Mouse (Mus musculus) erythroblast, embryonic 14.5 days (primary cell): Measurements from ENCODE around the gene Map3k4. TPM values are rescaled to one million over a fixed set of nuclear protein-coding genes. Genes with fewer than 3 reads are reported as not detected.
"Not testable (repeated sequence)": the region's sequence is repeated elsewhere in the genome, so short reads cannot be mapped to it uniquely, and the experiment has no call there.

ENCODE experiments used
- H3K27me3 ChIP-seq: 2 replicates; pipeline ENCODE4 v1.6.1; 2012; ENCODE audit warnings: inconsistent platforms; ENCODE audit not compliant: control insufficient read depth
- H3K36me3 ChIP-seq: 2 replicates; pipeline ENCODE4 v1.6.1; 2012; ENCODE audit warnings: mild to moderate bottlenecking, inconsistent platforms; ENCODE audit not compliant: control insufficient read depth
- H3K4me1 ChIP-seq: 2 replicates; pipeline ENCODE4 v1.6.1; 2012; ENCODE audit warnings: inconsistent platforms; ENCODE audit not compliant: control insufficient read depth
- H3K4me3 ChIP-seq: replicated peaks from 2 replicates; pipeline ENCODE3; 2012; ENCODE audit warnings: moderate library complexity, mild to moderate bottlenecking, inconsistent platforms
- H3K9me3 ChIP-seq: 2 replicates; pipeline ENCODE4 v1.6.1; 2012; ENCODE audit warnings: low read length, inconsistent platforms, mixed read lengths; ENCODE audit not compliant: control insufficient read depth
- GATA1 ChIP-seq: IDR thresholded peaks from 2 replicates; pipeline ENCODE4 v1.6.1; 2012; ENCODE audit warnings: low read length, inconsistent platforms, mixed read lengths
- TAL1 ChIP-seq: IDR thresholded peaks from 3 replicates; pipeline ENCODE4 v1.6.1; 2012; ENCODE audit warnings: low read length, inconsistent platforms, mixed read lengths
- polyA plus RNA-seq: library from polyadenylated mRNA; stranded (reverse); fragments of >175 nt; gene quantifications from 2 replicates; pipeline ENCODE4 v1.2.3, GENCODE M21; 2012

Map3k4 gene
- polyA plus RNA-seq, 1 experiment, result 0.93 TPM

DNA sequence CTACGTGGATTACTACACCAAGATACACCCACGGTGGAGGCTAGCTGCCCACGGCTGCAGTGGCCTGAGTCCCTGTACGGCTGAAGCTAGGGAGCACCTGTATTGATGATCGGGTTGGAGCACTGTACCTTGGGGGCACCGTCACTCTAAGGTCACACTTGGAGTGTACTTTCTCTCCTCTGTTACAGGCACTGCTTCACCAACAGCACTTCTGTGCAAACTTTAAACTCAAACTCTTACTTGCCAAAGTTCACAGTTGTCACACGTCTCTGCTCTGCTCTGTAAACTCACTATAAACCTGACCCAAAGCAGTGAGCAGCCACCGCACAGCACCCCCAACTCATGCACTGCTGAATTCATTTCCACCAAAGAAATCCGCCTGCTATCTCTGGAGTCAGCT, 9.1 kb downstream of the Map3k4 start:
- TF ChIP-seq GATA1 (no peak), TAL1 (no peak)
- no peaks in the 10 kb centered on the region for H3K9me3 ChIP-seq
- no peaks in the 10 kb centered on the region for H3K36me3 ChIP-seq
- peaks cover 10% of the 10 kb centered on the region for H3K4me1 ChIP-seq
- H3K4me3 ChIP-seq, result no peak overlapping the region
- H3K27me3 ChIP-seq, result no peaks in the 10 kb centered on the region

DNA sequence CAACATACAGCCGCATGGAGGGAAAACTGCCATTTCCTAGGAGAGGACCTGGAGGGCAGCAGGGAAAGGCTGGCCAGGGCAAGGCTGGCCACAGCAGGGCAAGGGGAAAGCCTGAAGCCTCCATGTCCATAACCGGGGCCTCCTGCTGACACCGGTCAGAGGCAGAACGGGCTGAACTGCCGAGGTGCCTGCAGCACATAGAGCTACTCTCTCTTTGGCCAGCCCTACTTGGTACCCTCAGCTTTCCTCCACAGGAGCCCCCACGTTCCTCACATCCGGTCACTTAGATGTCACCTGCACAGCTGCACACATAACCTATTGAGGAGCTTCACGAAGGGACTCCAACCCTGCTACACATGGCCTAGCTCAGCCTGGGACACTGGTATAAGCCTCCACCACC, 9.5 kb downstream of the Map3k4 start:
- no peaks in the 10 kb centered on the region for H3K36me3 ChIP-seq
- TF ChIP-seq TAL1, result no peak
- TF ChIP-seq GATA1, result no peak
- H3K9me3 ChIP-seq, result no peaks in the 10 kb centered on the region
- H3K4me3 ChIP-seq, result no peak overlapping the region
- no peaks in the 10 kb centered on the region for H3K27me3 ChIP-seq
- H3K4me1 ChIP-seq, result peaks cover 8% of the 10 kb centered on the region

DNA sequence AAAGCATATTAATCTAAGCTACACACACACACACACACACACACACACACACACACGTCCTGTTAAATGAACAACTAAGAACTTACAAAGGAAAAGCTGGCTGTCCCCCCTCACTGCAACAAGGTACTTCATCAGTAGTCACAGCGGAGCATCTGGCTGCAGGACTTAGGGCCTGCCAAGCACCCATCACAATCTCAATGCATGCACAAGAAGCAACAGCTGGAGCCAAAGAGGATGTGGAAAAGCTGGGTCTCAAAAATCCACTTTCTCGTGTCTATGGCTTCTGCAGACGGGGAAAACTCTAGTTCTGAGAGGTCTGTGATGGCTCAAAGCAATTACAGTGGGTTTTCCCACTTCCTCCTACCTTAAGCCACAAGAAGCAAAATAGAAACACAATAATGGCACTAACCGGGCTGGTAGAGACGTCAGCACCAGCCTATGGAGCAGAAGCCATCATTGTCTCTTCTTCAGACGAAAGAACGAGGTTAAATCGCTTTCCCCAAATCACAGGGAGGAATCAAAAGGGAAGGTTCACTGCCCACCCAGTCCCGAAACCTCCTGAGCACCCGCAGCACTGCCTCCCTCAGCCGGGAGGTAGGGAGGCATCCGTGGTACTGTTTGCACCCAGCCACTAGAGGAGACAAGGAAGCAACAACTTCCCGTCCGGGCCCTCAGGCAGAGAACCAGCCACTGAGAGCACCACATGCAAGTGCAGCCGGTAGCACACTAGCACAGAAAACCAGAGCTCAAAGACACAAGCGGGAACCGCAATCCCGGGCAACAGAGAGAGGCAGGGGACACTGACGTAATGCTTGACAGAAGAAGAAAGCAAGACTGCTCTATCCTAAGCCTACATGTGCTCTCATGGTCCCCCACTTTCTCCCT, 11.1 kb downstream of the Map3k4 start:
- Histone ChIP-seq H3K36me3 (no peaks in the 10 kb centered on the region), H3K9me3 (no peaks in the 10 kb centered on the region), H3K4me3 (no peak overlapping the region), H3K27me3 (no peaks in the 10 kb centered on the region), H3K4me1 (peaks cover 6% of the 10 kb centered on the region)
- TF ChIP-seq TAL1, result no peak
- no peak for TF ChIP-seq GATA1

DNA sequence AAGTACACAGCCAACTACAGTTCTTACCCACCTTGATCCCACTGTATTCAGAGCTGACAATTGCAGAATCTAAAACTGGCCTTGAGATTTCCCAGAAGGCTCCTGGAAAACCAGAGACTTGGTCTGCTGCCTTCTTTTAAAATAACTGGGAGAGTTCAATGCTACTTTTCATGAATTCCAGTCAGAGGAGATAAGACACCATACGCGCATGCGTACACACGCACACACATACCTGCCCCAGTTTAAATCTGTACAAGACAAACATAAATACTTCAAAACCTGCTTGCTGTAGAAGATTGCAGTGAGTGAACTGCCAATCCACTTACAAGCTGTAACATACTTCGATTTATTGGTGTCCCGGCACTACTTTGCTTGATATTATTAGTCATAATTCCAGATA, 13.9 kb downstream of the Map3k4 start:
- H3K4me1 ChIP-seq, result peaks cover 5% of the 10 kb centered on the region
- no peak overlapping the region for H3K4me3 ChIP-seq
- no peaks in the 10 kb centered on the region for H3K27me3 ChIP-seq
- H3K36me3 ChIP-seq, result no peaks in the 10 kb centered on the region
- TF ChIP-seq TAL1, result no peak
- no peak for TF ChIP-seq GATA1
- H3K9me3 ChIP-seq, result no peaks in the 10 kb centered on the region

DNA sequence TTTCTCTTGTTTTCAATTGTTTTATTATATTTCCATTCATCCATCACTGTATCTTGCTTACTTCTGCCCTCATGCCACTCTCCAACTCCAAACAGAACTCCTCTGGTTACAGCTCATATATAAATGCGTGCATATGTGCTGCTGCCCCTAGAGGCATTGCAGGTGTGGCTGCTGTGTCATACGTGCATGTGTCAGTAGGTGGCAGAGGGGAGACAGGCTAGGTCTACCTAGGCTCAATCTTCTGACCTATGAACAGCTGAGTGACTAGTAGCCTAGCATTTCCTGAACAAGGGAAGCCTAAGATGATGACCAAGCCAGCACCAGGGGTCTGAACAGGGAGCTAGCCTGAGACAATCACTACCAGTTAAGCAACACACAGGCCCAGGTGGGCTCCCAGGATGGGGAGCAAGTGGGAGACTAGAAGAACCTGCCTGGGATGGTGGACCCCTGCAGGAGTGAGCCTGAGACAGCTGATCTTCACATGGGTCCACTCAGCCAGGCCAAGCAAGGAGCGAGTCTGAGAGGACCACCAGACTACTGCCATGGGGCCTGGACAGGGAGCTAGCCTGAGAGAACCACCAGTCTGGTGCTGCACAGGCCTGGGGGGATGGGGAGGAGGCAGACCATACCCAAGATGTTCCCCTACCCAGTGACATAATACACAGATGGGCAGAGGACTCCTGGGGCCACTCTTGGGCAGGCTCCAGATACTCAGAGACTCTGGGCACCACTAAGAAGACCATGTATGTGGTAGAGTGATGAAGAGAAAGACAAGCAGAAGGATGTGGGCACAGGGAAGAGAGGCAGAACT, 17.5 kb downstream of the Map3k4 start:
- Histone ChIP-seq H3K36me3 (no peaks in the 10 kb centered on the region), H3K4me1 (peaks cover 7% of the 10 kb centered on the region), H3K27me3 (no peaks in the 10 kb centered on the region), H3K4me3 (no peak overlapping the region), H3K9me3 (no peaks in the 10 kb centered on the region)
- TF ChIP-seq GATA1, result no peak
- TF ChIP-seq TAL1, result no peak

DNA sequence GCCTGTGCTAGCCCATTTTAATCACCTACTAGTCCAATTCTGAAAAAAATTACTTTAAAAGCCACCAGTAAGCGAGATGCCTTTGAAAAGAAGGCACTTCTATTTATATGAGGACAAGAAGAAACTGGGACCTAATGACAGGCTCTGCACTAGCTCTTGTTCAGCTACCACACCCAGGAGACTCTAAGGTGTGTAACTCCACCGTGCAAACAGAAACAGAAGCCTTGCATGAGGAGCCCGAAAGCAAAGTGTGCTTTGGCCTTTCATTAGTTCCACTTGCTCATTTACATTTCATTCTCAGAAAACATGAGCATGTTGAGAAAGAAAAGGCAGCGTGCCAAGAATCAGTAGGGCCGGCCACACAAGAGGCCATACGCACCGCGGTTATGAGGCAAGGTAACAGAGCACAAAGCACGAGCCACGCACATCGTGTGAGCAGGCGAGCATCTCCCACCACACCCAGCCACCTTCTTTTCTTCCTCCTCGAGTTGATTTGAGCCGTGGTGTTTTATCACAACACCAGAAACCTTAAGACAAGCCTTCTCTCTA, 18.4 kb downstream of the Map3k4 start:
- Histone ChIP-seq H3K9me3 (no peaks in the 10 kb centered on the region), H3K36me3 (no peaks in the 10 kb centered on the region), H3K4me3 (no peak overlapping the region), H3K4me1 (peaks cover 7% of the 10 kb centered on the region), H3K27me3 (no peaks in the 10 kb centered on the region)
- no peak for TF ChIP-seq TAL1
- no peak for TF ChIP-seq GATA1

DNA sequence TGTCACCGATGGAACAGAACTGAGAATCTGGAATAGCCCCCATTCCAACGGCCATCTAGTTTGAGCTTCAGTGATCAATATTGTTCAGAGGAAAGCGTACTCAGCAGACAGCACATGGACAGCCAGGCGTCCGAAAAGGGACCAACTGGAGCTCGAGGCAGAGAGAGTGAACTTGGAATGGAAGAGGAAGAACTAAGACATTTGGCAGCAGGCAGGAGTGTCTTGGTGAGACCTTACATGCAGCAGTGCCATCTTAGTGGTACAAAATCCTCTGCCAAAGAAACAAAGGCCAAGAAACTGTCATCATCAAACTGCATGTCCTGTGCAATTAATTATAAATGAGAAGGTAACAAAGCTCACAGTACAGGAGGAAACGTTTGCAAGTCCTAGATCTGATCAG, 19.2 kb downstream of the Map3k4 start:
- Histone ChIP-seq H3K36me3 (no peaks in the 10 kb centered on the region), H3K27me3 (no peaks in the 10 kb centered on the region), H3K4me3 (no peak overlapping the region), H3K4me1 (peaks cover 7% of the 10 kb centered on the region), H3K9me3 (no peaks in the 10 kb centered on the region)
- TF ChIP-seq GATA1, result no peak
- no peak for TF ChIP-seq TAL1

DNA sequence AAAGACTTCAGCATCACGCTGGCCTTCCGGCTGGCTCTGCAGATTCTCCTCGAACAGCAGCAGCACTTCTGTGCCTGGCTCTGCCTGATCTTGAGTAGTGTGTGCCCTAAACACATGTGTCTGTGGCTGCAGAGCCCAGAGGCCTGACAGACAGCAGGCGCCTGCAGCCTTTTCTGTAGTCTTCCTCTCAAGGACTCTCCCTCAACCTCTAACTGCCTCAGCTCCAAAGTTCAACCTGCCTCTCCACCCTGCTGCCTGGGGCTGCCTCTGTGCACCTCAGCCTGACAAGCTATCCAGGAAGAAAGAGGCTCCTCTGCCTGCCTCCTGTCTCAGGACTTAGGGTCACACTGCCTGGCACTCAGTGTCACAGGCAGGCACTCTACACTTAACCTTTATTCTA, 20.6 kb downstream of the Map3k4 start:
- Histone ChIP-seq H3K4me3 (no peak overlapping the region), H3K27me3 (no peaks in the 10 kb centered on the region), H3K4me1 (peaks cover 7% of the 10 kb centered on the region), H3K9me3 (no peaks in the 10 kb centered on the region), H3K36me3 (no peaks in the 10 kb centered on the region)
- TF ChIP-seq TAL1 (no peak), GATA1 (no peak)

DNA sequence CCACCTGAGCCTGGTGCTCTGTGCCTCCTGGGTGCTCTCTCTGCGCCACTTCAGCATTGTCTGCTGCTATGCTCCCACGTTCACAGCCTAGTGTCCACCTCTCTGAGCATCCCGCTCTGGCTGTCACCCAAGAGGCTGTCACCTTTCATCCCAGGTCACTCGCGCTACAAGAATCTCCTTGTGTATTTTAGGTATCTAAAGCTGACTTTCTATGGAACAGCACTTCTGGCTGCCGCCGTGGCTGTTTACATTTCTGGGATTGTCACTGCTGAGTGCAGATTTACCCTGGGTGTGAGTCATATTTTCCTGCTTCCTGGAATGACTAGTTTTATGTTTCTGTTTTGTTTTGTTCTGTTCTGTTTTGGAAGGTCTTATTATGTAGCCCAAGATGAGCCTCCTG, 21.3 kb downstream of the Map3k4 start:
- H3K27me3 ChIP-seq, result no peaks in the 10 kb centered on the region
- H3K9me3 ChIP-seq, result no peaks in the 10 kb centered on the region
- H3K36me3 ChIP-seq, result no peaks in the 10 kb centered on the region
- H3K4me3 ChIP-seq, result no peak overlapping the region
- TF ChIP-seq TAL1, result no peak
- TF ChIP-seq GATA1, result no peak
- H3K4me1 ChIP-seq, result peaks cover 7% of the 10 kb centered on the region

DNA sequence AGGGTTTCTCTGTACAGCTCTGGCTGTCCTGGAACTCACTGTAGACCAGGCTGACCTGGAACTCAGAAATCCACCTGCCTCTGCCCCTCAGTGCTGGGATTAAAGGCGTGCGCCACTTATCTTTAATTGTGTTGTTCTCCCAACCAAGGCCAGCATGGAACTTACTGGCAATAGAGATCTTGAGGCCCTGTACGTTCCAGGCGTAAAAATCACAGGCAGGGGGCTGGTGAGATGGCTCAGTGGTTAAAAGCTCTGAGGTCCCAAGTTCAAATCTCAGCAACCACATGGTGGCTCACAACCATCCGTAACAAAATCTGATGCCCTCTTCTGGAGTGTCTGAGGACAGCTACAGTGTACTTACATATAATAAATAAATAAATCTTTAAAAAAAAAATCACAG, 22.7 kb downstream of the Map3k4 start:
- not testable (repeated sequence) for H3K4me1 ChIP-seq, H3K4me3 ChIP-seq, H3K27me3 ChIP-seq, H3K36me3 ChIP-seq, H3K9me3 ChIP-seq
